Mouse (Mus musculus): ENCODE measurements around the gene Agbl3.
A peak's percentile ranks its signal among the peaks of the same experiment; 100 is the strongest.

The Agbl3 gene

DNA sequence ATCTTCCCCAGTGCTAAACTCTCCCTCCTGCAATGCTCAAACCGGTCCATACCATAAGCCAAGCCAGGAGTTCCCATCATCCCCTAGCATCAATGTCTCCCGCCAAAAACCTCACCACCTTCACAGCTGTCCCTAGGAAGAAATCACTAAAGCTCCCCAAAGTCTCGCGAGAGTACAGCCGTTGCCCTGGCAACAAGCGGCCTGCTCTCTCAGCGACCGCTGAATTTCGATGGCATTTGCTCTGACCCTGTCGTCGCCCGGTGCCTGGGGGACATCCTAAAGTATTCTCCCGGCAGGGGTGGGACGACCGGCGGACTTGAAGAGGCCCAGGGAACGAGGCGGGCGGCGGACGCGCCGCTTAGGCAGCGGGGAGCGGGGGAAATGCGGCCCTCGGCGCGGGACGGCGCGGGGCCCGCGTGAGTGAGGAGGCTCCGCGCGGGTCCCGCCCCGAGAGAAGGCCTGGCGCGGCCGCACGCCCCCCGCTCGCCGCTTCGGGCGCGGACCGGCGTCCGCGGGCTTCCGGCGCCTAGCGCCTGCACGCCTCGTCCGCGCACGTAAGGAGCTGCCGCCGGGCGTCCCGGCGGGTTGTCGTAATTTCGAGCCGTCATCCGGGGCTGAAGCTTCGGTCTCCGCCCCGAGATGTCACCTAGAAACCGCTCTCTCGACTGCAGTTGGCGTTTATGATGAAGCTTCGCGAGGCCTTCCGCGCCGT is at the start of gene Agbl3:
TSS of gene Agbl3 (plus strand) at position 202 of the 712 bp plus-strand sequence.
- DNase-seq (ENCODE audit: low spot score): peak; percentile 93

DNA sequence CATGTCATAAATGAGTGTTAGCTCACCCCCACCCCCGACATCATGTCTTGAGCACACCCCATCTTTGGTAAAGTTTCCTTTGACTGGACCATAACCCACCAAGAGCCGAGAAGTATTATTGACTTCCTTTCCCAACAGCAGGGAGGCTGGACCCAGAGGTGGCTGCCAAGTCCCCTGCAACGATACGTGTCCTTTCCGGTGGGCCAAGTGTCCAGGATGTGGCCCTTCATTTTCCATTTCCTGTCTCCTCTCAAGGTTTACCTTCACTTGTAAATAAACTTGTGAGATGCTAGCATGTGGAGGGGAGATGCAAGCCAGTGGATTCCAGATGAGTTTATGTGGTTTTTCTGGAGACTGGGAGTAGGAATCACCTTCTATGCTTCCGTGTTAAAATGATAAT is 49.2 kb upstream of the Agbl3 start:
- no peak for DNase-seq (ENCODE audit: low spot score)

DNA sequence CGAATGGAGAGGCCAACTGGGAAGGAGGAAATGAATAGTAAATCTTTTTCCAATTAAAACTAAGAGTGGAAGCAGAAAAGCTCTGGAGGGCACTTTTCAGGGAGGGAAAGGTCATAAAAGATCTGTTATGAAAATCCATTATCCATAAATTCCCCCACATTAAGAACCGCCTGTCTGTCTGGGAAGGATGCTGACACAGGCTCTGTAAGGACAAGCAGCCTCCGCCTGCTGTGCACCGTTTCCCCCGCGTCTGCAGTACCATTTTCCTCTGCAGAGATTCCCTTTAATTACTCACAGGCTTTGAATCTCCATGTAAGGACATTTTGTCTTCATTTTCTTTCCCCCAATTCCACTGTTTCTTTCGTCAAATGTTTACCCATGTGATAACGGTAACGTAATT is 48.7 kb upstream of the Agbl3 start:
- no peak for DNase-seq (ENCODE audit: low spot score)

DNA sequence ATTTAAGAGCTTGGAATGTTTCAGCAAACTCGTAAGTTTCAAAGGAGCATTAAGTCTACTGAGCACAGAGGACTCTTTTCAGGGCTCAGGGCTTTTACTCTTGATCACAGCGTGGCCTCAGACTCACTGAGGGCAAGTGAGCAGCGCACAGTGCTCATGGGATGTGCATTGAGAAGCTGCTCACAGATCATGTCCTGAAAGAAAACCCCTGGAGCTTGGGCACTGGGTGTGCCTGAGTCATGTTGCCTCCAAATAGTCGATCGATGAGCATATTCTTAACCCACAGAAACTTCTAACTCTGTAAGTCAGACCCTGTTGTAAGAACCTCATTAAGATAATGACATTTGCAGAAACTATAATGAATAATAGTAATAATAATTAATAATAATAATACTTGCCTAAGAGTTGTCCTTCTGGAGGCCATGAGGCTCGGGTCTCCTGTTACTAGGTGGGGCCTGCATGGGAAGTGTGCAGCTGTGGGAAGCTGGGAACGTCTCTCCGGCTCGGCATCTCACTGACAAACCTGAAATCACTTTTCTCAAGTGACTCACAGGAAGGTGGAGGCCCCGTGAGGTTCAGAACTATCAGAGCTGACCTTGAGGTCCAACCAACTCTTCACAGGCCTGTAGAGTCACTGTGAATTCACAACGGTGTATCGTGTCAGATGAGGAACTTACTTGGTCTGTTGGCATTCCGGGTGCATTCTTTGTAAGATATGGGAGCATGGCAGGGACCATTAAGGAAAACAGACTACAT is 45.1 kb upstream of the Agbl3 start:
- DNase-seq (ENCODE audit: low spot score): no peak

DNA sequence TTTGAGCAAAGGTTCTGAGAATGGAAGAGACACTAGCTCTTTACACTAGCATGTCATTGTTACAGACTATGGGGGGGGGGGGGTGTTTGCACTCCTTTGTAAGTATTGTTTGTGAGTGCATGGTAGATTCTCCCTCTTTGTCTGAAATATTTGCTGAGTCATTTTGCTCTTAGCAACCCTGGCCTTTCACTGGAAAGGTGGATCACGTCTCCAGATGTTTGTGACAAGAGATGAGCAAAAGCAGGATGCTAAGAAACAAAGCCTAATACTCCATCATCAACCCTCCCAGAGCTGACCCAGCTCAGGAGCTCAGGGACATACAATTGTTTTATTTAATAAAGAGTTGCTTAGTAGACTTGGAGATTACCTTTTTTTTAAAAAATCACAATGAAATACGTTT is 43.3 kb upstream of the Agbl3 start:
- no peak for DNase-seq (ENCODE audit: low spot score)

DNA sequence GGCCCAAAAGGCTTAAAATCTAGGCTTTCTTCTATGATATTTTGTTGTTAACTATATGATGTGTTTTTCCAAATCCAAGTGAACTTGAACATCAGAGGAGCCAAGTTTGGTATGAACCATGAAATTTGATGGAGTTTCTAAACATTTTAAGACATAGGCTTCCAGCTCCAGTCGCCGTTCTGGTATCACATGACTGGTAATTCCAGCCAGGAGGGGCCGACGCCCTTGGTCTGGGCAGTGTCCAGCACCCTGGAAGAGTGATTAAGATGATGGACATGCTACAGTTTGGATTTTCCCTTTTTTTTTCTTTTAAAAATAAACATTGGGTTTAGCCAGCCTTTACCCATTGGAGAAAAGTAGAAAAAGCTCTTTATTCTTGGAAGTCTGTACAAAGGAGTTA is 36.3 kb upstream of the Agbl3 start:
- DNase-seq (ENCODE audit: low spot score): no peak

DNA sequence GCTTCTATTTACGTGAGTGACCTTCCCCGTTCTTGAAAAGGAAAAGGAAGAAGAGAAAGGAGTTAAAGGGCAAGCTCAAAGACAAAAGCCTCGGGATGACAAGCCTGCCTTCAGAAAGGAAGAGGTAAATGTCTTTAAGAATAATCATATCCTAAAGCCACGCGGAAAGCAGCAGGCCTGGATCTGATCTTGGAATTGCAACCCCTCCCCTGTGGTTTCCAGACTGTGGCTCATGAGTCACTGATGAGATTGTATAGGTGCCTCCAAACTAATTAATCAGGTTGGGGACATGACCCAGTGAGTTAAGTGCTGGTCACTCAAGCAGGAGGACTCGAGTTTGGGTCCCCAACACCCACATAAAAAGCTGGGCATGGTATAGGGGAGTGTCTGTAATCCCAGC is 32.4 kb upstream of the Agbl3 start:
- DNase-seq (ENCODE audit: low spot score): no peak

DNA sequence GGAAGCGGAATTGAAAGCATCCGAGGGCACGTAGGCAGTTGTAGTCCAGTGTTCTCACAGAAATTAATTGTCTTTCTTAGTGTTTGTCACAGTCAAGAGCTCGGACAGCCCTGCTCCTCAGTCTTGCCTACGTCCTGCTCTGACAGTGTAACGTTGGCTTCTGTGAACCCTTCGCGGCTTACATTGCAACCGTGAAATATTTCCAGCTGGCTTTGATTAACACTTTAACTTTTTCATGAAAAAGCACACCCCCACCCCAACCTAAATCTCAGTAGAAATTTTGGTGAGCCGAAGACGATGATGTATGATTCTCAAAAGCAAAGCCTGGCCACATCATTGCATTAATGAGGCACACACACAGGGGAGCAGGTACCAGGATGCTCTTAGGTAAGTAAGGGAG is 31.7 kb upstream of the Agbl3 start:
- DNase-seq (ENCODE audit: low spot score): no peak

DNA sequence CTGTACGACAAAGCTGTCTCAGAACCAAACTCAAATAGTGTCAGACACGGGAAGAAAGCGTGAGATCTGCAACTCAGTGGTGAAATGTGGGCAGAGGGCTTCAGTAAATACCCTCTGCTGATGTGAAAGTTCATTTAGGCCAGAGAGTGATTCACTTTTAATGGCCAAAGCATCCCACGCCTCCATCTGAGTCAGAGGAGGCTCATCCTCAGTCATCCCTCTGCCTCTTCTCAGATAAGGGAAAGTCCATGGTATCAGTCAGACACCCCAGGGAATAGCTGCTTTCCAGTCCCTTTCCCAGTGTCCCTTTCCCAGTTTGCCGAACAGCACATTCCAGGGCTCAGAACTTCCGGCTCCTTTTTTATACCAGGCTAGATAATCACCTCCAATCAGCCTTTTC is 30.7 kb upstream of the Agbl3 start:
- DNase-seq (ENCODE audit: low spot score): no peak

DNA sequence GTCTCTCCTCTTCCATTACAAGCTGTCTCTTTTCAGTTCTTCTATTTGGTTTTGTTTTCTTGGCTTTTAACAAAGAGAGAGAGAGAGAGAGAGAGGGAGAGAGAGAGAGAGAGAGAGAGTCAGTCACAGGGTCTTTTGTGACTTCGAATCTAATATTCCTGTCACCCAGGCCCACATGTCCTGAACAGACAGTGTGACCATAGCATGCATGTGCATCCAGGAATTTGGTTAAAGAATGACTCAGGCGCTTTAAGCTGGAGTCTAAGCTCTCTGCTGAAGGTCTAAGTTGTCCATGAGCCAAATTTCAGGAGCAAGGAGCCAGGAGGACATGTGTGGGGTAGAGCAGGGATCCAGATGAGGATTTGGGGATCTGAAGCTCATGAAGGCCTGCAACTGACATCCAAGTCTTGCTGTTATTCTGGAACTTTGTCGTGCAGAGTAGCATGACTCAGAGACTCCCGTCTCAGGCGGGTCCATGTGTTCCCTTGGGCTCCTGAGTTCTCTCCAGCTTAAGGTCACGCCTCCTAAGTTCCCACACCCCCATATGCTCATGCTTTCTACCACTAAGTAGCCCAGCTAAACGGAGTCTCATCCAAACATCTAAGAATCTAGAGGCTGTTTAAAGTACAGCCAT is 29.6 kb upstream of the Agbl3 start:
- no peak for DNase-seq (ENCODE audit: low spot score)

DNA sequence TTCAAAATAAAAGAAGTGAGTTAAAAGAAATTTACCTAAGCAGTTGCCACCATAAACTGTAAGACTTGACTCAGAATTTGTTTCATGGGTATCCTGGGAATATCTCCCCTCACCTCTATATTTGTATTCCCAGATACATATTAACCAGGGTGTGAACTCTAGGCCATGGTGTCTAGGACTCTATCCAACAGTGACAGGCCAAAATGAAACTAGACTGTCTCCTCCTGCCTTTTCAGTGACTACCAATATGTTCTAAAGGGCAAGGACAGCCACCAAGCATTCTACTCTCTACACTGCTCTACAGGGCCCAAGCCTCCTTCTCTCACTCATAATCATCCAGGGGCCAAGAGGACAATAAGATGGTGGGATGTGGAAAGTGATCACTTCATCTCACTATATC is 28.6 kb upstream of the Agbl3 start:
- no peak for DNase-seq (ENCODE audit: low spot score)

DNA sequence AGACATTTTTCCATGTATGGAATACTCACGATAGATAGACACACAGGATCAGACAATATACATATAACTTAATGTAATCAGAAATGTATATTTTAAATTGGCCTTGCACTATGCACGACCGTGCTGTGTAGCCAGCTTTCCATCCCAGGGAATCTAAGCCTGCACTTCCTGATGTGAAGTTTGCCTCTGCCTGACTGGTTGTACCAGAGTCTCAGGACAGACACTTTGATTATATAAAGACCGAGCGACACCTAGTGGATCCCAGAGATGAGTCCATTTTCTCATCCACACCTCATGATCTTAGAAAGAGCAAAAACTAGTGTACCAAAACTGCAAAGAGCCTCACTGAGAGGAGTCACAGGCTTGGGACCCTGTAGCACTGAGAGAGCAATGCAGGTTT is 25.8 kb upstream of the Agbl3 start:
- DNase-seq (ENCODE audit: low spot score): peak; percentile 25

DNA sequence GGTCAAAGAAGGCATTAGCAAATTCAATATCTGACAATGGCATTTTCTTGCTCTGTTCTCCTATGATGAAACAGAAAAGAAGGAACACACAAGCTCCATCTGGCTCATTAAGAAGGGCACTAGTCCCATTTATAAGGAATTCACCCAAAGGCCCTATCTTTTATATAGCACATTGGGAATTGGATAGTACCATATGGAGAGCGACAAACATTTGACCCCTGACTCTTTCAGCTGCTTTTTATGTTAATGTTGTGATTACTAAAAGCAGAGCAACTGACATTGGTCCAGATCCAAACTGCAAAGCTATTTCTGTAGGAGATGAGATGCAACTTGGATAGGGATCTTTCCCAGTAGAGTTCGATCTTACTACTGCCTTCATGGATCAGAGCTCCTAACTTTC is 21.9 kb upstream of the Agbl3 start:
- no peak for DNase-seq (ENCODE audit: low spot score)

DNA sequence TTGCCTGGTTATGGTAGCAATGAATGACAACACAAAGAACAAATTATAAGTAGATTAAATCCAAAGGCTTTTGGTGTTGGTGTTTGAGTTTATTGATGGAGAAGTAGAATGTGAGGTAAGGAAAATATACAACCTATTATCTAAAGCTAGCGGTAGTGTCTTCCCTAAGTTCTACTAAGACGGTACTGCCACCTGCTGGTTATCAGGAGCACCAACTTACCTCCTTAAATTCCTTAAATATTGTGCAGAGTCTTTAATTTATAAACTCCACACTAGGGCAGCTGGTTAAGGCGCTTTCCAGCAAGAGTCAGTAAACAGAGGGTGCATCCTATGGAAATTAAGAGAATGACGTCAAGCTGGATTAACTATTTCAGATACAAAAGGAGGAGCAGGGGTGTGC is 20.2 kb upstream of the Agbl3 start:
- no peak for DNase-seq (ENCODE audit: low spot score)

DNA sequence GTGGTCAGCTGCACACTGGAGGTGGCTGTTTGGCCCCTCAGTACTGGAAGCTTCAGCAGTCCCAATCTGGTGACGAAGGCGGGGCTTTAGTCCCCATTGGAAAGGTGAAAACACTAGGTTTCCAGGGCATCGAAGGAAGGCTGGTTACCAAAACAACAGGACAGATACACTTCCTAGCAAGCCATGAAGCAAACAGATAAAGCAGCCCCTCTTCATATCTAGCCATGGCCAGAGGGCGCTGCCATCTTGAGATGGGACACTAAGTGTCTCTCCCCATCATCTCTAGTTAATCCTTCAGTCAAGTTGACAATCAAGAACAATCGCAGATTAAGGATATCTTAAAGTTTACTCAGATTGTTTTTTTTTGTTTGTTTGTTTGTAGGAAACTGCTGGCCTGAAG is 14.5 kb upstream of the Agbl3 start:
- DNase-seq (ENCODE audit: low spot score): no peak

DNA sequence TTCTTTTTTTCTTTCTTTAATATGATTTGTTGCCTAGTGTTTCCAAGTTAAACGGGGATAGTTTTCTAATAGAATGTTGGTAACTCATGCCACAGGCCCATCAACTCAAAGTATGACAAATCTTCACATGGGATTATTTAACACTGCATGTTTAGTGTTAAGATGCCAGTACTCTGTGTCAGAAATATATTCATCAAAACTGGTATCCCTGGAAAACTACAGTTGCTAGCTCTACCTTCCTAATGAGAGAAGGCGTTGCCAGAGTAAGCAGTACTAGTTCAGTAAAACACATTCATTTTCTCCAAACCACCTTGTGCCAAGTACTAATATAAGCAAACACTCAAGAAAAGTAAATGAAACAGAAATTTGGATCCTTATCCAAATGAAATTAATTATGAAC is 10.2 kb upstream of the Agbl3 start:
- DNase-seq (ENCODE audit: low spot score): no peak

DNA sequence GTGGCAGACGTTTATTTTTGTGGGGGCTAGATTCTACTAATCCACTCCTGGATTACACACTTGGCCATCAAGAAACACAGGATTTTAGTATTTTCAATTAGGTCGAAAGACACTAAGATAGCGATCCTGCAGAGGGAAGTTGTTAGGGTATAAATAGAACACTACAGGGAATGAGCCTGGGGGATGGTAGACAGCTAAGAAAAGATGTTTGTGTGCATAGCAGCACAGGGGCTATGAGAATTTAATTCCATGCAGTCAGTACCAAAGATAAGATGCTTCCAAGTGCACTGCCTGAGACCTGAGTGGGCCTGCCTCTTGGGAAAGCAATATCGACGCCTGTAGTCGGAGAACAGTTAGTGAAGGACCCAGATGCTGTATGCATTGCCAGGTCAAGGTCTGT is 9.7 kb upstream of the Agbl3 start:
- DNase-seq (ENCODE audit: low spot score): no peak

DNA sequence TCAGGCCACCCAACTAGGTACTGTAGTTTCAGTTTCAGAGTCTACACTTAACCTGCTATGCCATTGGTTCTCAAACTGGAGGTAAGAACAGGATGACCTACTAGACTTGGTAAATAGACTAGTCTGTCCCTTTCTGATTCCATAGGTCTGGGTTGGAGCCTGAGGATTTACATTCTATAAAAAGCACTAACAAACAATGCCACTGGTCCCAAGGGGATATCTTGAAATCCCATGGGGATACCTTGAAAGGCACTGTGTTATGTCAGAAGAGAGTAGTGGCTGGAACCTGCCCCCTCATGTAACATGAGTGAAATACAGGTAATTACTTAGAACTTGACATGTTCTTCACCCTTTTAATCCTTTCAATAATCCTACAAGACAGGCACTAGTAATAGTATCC is 3.8 kb upstream of the Agbl3 start:
- no peak for DNase-seq (ENCODE audit: low spot score)

DNA sequence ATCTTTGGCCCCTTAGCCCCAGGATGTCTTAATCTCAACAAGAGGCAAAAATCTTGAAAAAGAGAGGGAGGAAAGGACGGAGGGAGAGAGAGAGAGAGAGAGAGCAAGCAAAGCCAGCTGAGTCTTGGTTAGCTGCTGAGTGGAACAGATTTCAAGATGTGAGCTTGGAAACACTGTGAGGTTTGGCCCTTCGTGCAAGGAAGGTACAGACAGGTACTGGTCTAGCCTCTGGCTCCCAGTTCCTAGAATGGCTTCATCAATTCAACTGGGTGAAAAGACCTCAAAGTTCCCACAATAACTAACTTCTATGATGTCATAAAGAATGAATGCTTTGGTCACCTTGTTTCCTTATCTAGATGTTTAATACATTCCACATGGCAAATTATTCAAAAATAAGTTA is 3.1 kb upstream of the Agbl3 start:
- DNase-seq (ENCODE audit: low spot score): no peak

DNA sequence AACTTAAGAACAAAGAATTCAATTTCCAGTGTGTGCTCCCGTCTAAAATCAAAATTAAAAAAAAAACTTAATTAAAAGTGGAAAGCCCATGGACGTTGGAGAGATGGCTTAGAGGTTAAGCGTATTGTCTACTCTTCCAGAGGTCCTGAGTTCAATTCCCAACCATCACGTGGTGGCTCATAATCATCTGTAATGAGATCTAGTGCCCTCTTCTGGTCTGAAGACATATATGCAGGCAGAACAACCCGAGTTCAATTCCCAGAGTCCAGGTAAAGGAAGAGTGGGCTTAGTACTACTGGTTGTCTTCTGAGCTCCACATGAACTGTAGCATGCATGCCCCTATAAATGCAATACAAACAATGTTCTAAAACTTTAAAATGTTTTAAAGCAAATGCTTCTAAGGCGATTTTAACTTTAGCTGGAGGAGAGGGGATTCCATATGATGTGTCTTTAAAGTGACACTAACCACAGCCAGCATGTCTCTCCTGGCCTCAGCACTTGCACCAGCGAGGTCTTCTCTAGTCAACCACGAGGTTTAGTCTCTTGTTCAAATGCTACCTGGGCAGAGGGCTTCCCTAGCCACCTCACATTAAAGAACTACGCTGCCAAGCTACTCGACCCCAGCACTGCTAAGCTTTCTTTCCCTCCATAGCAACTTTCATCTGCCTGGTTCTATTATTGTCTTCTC is 2.1 kb upstream of the Agbl3 start:
- no peak for DNase-seq (ENCODE audit: low spot score)

DNA sequence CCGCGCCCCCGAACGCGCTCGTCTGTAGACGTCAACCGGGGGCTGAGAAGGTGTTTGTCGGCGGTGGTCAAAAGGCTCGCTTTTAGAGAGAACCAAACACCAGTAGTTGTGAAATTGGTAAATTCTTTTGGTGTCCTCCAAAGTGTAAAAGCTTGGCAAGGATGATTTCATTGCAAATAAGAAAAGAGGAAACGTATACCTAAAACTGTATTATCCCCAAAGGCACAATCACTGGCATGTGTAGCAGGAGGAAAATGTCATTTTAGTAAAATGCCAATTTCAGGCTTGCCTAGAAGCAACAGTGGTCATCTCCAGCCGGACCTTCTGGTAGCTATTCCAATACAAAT is 684 bp downstream of the Agbl3 start:
- DNase-seq (ENCODE audit: low spot score): no peak

DNA sequence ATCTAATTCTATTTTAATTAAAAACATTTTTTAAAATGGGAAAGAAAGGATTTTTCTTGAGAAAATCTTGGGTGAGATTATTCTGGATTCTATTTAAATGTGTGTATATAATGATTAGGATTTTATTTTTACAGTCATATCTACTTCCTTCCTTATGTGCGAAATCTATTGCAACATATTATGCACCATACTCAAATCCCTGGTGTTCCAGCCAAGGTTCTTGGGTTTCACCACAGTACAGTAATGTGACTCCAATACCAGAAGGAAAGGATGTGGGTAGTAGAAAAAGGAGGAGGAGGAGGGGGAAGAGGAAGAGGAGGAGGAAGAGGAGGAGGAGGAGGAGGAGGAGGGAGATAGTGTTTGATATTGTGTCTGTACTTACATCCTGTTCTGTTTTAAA is 2.3 kb downstream of the Agbl3 start:
- no peak for DNase-seq (ENCODE audit: low spot score)

DNA sequence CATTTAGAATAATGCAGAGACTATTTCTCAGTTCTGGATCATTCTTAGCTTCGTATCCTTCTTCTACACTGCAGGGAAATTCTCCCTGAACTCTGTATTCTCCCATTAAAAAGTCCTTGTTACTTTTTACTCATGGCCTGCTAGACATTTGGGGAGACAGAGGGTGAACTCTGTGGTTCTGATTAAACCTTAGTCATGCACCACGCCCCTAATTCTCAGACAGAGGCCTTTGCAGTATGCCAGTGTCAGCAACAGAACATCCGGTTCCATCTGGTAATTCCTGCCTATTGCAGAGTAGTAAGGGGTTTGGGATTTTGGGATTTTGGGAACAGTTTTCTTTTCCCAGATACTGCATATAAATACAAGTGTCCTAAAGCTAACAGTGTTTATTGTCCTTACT is 16.6 kb downstream of the Agbl3 start:
- DNase-seq (ENCODE audit: low spot score): no peak

Measured in ovary, postnatal 36 days (tissue).